Mouse (Mus musculus): ENCODE data around the gene Pgpep1. TPM values are rescaled to one million over a fixed set of nuclear protein-coding genes. Genes with fewer than 3 reads are reported as not detected.

Pgpep1 gene
- polyA plus RNA-seq, 1 experiment = 38.5 TPM

- H3K4me3 ChIP-seq = peak within 1 kb of the TSS; percentile 23
- no peaks in the 10 kb centered on the region for H3K27me3 ChIP-seq (ENCODE audit: control insufficient read depth, insufficient read depth, insufficient read length)
- H3K36me3 ChIP-seq (ENCODE audit: control insufficient read depth, insufficient read depth) = no peaks in the 10 kb centered on the region
- H3ac ChIP-seq (ENCODE audit: control insufficient read depth, insufficient read length) = peak within 1 kb of the TSS; percentile 70
- TF ChIP-seq USF1 (IDR thresholded peaks at IDR 0.05; ENCODE audit: low read depth) (peak; percentile 98), CEBPB (IDR thresholded peaks at IDR 0.05; ENCODE audit: insufficient read depth, poor library complexity, severe bottlenecking) (no peak), SRF (IDR thresholded peaks at IDR 0.05; ENCODE audit: control insufficient read depth, insufficient read length, low read depth) (peak; percentile 66), TCF12 (IDR thresholded peaks at IDR 0.05; ENCODE audit: insufficient read depth, poor library complexity, severe bottlenecking) (no peak), POLR2A (IDR thresholded peaks at IDR 0.05; ENCODE audit: insufficient read length, low read depth) (peak; percentile 57), E2F4 (IDR thresholded peaks at IDR 0.05; ENCODE audit: insufficient read depth) (peak; percentile 77), MYOG (IDR thresholded peaks at IDR 0.05; ENCODE audit: control insufficient read depth in 1 of 3, insufficient read depth in 1 of 3, insufficient read length in 2 of 3, low read depth in 2 of 3) (peak in 1 of 3 experiments; percentile 5), MYOD1 (IDR thresholded peaks at IDR 0.05; ENCODE audit: control insufficient read depth in 1 of 3, insufficient read length in 2 of 3, low read depth in 2 of 3) (peak in 1 of 3 experiments; percentile 6)
- H3K4me2 ChIP-seq (ENCODE audit: low read depth) = peak within 1 kb of the TSS; percentile 90
- H3K79me2 ChIP-seq (ENCODE audit: control insufficient read depth, insufficient read depth) = peaks cover 29% of the 10 kb centered on the region
Measured at GRCm38 (mm10) chr8:70673079-70673856, 13.1 kb upstream of the Pgpep1 start, which contains the start of gene Lsm4. Gene Lsm4, plus strand, starts transcription at chr8:70673248.

GRCm38 (mm10) chr8:70672325-70673078 is 12.3 kb upstream of the Pgpep1 start:
- Histone ChIP-seq H3K27me3 (ENCODE audit: control insufficient read depth, insufficient read depth, insufficient read length) (no peaks in the 10 kb centered on the region), H3K79me2 (ENCODE audit: control insufficient read depth, insufficient read depth) (peaks cover 29% of the 10 kb centered on the region), H3K4me3 (peak overlapping the region; percentile 23)

GRCm38 (mm10) chr8:70671615-70672324 is 11.6 kb upstream of the Pgpep1 start:
- no peaks in the 10 kb centered on the region for H3K27me3 ChIP-seq (ENCODE audit: control insufficient read depth, insufficient read depth, insufficient read length)
- peaks cover 29% of the 10 kb centered on the region for H3K79me2 ChIP-seq (ENCODE audit: control insufficient read depth, insufficient read depth)
- peak overlapping the region; percentile 79 for H3K4me2 ChIP-seq (ENCODE audit: low read depth)
- H3K36me3 ChIP-seq (ENCODE audit: control insufficient read depth, insufficient read depth) = no peaks in the 10 kb centered on the region
- H3ac ChIP-seq (ENCODE audit: control insufficient read depth, insufficient read length) = no peak overlapping the region
- TF ChIP-seq MYOG (IDR thresholded peaks at IDR 0.05; ENCODE audit: control insufficient read depth in 1 of 3, insufficient read depth in 1 of 3, insufficient read length in 2 of 3, low read depth in 2 of 3) (peak in 2 of 3 experiments; percentile 73 to 92), USF1 (IDR thresholded peaks at IDR 0.05; ENCODE audit: low read depth) (no peak), MYOD1 (IDR thresholded peaks at IDR 0.05; ENCODE audit: control insufficient read depth in 1 of 3, insufficient read length in 2 of 3, low read depth in 2 of 3) (peak in 2 of 3 experiments; percentile 61 to 75), TCF12 (IDR thresholded peaks at IDR 0.05; ENCODE audit: insufficient read depth, poor library complexity, severe bottlenecking) (peak; percentile 55)
- no peak overlapping the region for H3K4me3 ChIP-seq

More at GRCm38 (mm10) chr8:70672325-70673078, 12.3 kb upstream of the Pgpep1 start:
- H3ac ChIP-seq (ENCODE audit: control insufficient read depth, insufficient read length) = no peak overlapping the region
- H3K4me2 ChIP-seq (ENCODE audit: low read depth) = peak overlapping the region; percentile 79
- no peaks in the 10 kb centered on the region for H3K36me3 ChIP-seq (ENCODE audit: control insufficient read depth, insufficient read depth)
- no peak for TF ChIP-seq E2F4 (IDR thresholded peaks at IDR 0.05; ENCODE audit: insufficient read depth)
- TF ChIP-seq MYOD1 (IDR thresholded peaks at IDR 0.05; ENCODE audit: control insufficient read depth in 1 of 3, insufficient read length in 2 of 3, low read depth in 2 of 3) = peak in 1 of 3 experiments; percentile 3

- Histone ChIP-seq H3K27me3 (ENCODE audit: control insufficient read depth, insufficient read depth, insufficient read length) (no peaks in the 10 kb centered on the region), H3K79me2 (ENCODE audit: control insufficient read depth, insufficient read depth) (no peaks in the 10 kb centered on the region), H3ac (ENCODE audit: control insufficient read depth, insufficient read length) (no peak overlapping the region), H3K4me3 (no peak overlapping the region), H3K36me3 (ENCODE audit: control insufficient read depth, insufficient read depth) (no peaks in the 10 kb centered on the region), H3K4me2 (ENCODE audit: low read depth) (peak overlapping the region; percentile 27)
- TF ChIP-seq MYOD1 (IDR thresholded peaks at IDR 0.05; ENCODE audit: control insufficient read depth in 1 of 3, insufficient read length in 2 of 3, low read depth in 2 of 3) = peak in 1 of 3 experiments; percentile 45
- peak; percentile 28 for TF ChIP-seq POLR2A (IDR thresholded peaks at IDR 0.05; ENCODE audit: insufficient read length, low read depth)
- no peak for TF ChIP-seq POLR2AphosphoS2 (IDR thresholded peaks at IDR 0.05; ENCODE audit: insufficient read length, low read depth)
- peak in 1 of 3 experiments; percentile 61 for TF ChIP-seq MYOG (IDR thresholded peaks at IDR 0.05; ENCODE audit: control insufficient read depth in 1 of 3, insufficient read depth in 1 of 3, insufficient read length in 2 of 3, low read depth in 2 of 3)
Measured at GRCm38 (mm10) chr8:70667071-70667470, 6.9 kb upstream of the Pgpep1 start.

- no peak for TF ChIP-seq TCF12 (IDR thresholded peaks at IDR 0.05; ENCODE audit: insufficient read depth, poor library complexity, severe bottlenecking)
- TF ChIP-seq POLR2AphosphoS2 (IDR thresholded peaks at IDR 0.05; ENCODE audit: insufficient read length, low read depth) = no peak
- no peak for TF ChIP-seq USF1 (IDR thresholded peaks at IDR 0.05; ENCODE audit: low read depth)
- no peak for TF ChIP-seq MYOD1 (IDR thresholded peaks at IDR 0.05; ENCODE audit: control insufficient read depth in 1 of 3, insufficient read length in 2 of 3, low read depth in 2 of 3)
- no peak for TF ChIP-seq MAX (IDR thresholded peaks at IDR 0.05; ENCODE audit: low read depth)
- TF ChIP-seq TCF3 (IDR thresholded peaks at IDR 0.05; ENCODE audit: insufficient read length, low read depth) = no peak
- Histone ChIP-seq H3ac (ENCODE audit: control insufficient read depth, insufficient read length) (no peak overlapping the region), H3K4me3 (no peak overlapping the region), H3K4me2 (ENCODE audit: low read depth) (no peak overlapping the region), H3K79me2 (ENCODE audit: control insufficient read depth, insufficient read depth) (no peaks in the 10 kb centered on the region), H3K27me3 (ENCODE audit: control insufficient read depth, insufficient read depth, insufficient read length) (no peaks in the 10 kb centered on the region), H3K36me3 (ENCODE audit: control insufficient read depth, insufficient read depth) (no peaks in the 10 kb centered on the region)
Measured at GRCm38 (mm10) chr8:70665599-70665998, 5.4 kb upstream of the Pgpep1 start.

Measured in myocyte (in vitro differentiated cells).